Mouse (Mus musculus) neural tube, embryonic 13.5 days (tissue): Measurements from ENCODE around the gene Zfp467. TPM values are rescaled to one million over a fixed set of nuclear protein-coding genes. Genes with fewer than 3 reads are reported as not detected.

Experiments
- ATAC-seq: fragments of 200-750 bp; cut with Nextera tagmentation; 2 replicates; pipeline ENCODE4 v1.8.0; 2017; ENCODE audit warnings: low read depth, mild to moderate bottlenecking, moderate TSS enrichment, moderate library complexity
- H3K27ac ChIP-seq: fragments of 300-500 bp; sonication (generic); replicated peaks from 2 replicates; pipeline ENCODE4 v1.5.1; 2015; ENCODE audit warnings: moderate library complexity, mild to moderate bottlenecking, inconsistent platforms
- H3K27me3 ChIP-seq: fragments of 300-500 bp; sonication (generic); 2 replicates; pipeline ENCODE4 v1.6.1; 2015; ENCODE audit warnings: mild to moderate bottlenecking, inconsistent platforms
- H3K36me3 ChIP-seq: fragments of 300-500 bp; sonication (generic); 2 replicates; pipeline ENCODE4 v1.6.1; 2015; ENCODE audit warnings: mild to moderate bottlenecking, inconsistent platforms
- H3K4me1 ChIP-seq: fragments of 300-500 bp; sonication (generic); replicated peaks from 2 replicates; pipeline ENCODE4 v1.6.1; 2015; ENCODE audit warnings: inconsistent platforms
- H3K4me2 ChIP-seq: fragments of 300-500 bp; sonication (generic); 2 replicates; pipeline ENCODE4 v1.6.1; 2015; ENCODE audit warnings: inconsistent platforms, mild to moderate bottlenecking, moderate library complexity
- H3K4me3 ChIP-seq: fragments of 300-500 bp; sonication (generic); 2 replicates; pipeline ENCODE4 v1.5.1; 2015; ENCODE audit warnings: mild to moderate bottlenecking, inconsistent platforms
- H3K9ac ChIP-seq: fragments of 300-500 bp; sonication (generic); 2 replicates; pipeline ENCODE4 v1.6.1; 2015; ENCODE audit warnings: moderate library complexity, mild to moderate bottlenecking, inconsistent platforms
- H3K9me3 ChIP-seq: fragments of 300-500 bp; sonication (generic); 2 replicates; pipeline ENCODE4 v1.6.1; 2016; ENCODE audit warnings: inconsistent platforms
- WGBS: fragments of 180-500 bp; shearing (Covaris S2); methylation state at CpG from one replicate; pipeline ENCODE4 v1.1.7; 2015; 5-methylcytosine and 5-hydroxymethylcytosine counted together
- polyA plus RNA-seq: library from polyadenylated mRNA; unstranded; fragments of >200 nt; fragmentation: Nextera tagmentation; extraction: Ambion mirVana; gene quantifications from 2 replicates; pipeline ENCODE4 v1.2.1, GENCODE M21; 2015

Zfp467 gene
- polyA plus RNA-seq, 1 experiment from 2014 or later: 22.6 TPM

GRCm38 (mm10) chr6:48416486-48416885 is 29.1 kb downstream of the Zfp467 start:
- Histone ChIP-seq H3K27ac (no peak overlapping the region), H3K27me3 (no peaks in the 10 kb centered on the region), H3K4me2 (no peak overlapping the region), H3K9ac (no peak overlapping the region), H3K36me3 (peaks cover 76% of the 10 kb centered on the region), H3K4me1 (peaks cover 10% of the 10 kb centered on the region), H3K4me3 (no peak overlapping the region), H3K9me3 (no peaks in the 10 kb centered on the region)
- 83% methylated on average over 2 of the region's 2 CpGs for WGBS
- no peak for ATAC-seq

DNA sequence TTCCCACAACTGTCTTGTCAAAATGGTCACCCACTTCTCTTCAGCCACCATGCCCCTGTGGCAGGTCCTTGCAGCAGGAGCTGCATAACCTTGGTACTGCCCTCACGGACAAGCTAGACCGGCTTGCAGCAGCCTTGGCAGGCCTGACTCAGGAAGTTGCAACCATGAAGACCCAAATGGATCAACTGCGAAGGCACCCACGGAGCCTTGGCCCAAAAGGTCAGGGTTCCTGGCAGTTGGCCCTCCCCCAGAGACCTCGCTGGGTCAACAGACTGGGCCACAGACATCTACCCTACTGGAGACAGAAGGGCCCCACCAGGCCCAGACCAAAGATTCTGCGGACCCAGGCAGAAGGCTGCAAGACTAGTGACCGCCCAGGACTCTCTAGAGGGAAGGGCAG is 30.0 kb downstream of the Zfp467 start:
- no peak overlapping the region for H3K27ac ChIP-seq
- peaks cover 85% of the 10 kb centered on the region for H3K36me3 ChIP-seq
- no peak overlapping the region for H3K4me3 ChIP-seq
- H3K4me2 ChIP-seq: no peak overlapping the region
- H3K9ac ChIP-seq: no peak overlapping the region
- H3K27me3 ChIP-seq: no peaks in the 10 kb centered on the region
- peaks cover 4% of the 10 kb centered on the region for H3K4me1 ChIP-seq
- no peaks in the 10 kb centered on the region for H3K9me3 ChIP-seq
- 93% methylated on average over 7 of the region's 7 CpGs for WGBS
- no peak for ATAC-seq

- H3K4me3 ChIP-seq: no peak overlapping the region
- H3K9ac ChIP-seq: no peak overlapping the region
- WGBS: 92% methylated on average over 1 of the region's 1 CpGs
- no peaks in the 10 kb centered on the region for H3K27me3 ChIP-seq
- no peak overlapping the region for H3K27ac ChIP-seq
- H3K4me1 ChIP-seq: no peaks in the 10 kb centered on the region
- no peak for ATAC-seq
- H3K36me3 ChIP-seq: peaks cover 92% of the 10 kb centered on the region
- no peaks in the 10 kb centered on the region for H3K9me3 ChIP-seq
- H3K4me2 ChIP-seq: no peak overlapping the region
Observed at GRCm38 (mm10) chr6:48414886-48415285, 30.7 kb downstream of the Zfp467 start.

DNA sequence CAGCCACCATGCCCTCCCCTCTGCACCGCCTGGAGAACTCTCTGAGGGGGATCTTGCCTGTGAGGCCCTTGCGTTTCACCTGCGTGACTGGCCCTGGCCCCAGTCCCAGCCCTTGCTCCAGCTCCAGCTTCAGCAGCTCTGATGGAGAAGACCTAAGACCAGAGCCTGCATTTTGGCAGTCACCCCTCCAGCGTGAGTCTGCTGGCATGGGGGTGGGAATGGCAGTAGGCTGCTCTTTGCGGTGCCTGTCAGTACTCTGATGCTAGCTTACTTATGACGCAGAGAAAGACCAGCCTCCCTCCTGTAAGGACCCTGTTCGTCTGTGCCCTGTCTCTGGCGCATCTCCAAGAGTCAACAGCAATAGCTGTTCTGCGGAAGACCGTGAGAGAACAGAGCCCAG is 32.5 kb downstream of the Zfp467 start:
- no peaks in the 10 kb centered on the region for H3K4me1 ChIP-seq
- H3K27ac ChIP-seq: no peak overlapping the region
- no peak for ATAC-seq
- WGBS: 88% methylated on average over 10 of the region's 10 CpGs
- no peak overlapping the region for H3K4me3 ChIP-seq
- H3K36me3 ChIP-seq: peaks cover 100% of the 10 kb centered on the region
- H3K9me3 ChIP-seq: no peaks in the 10 kb centered on the region
- H3K4me2 ChIP-seq: no peak overlapping the region
- H3K9ac ChIP-seq: no peak overlapping the region
- H3K27me3 ChIP-seq: no peaks in the 10 kb centered on the region

DNA sequence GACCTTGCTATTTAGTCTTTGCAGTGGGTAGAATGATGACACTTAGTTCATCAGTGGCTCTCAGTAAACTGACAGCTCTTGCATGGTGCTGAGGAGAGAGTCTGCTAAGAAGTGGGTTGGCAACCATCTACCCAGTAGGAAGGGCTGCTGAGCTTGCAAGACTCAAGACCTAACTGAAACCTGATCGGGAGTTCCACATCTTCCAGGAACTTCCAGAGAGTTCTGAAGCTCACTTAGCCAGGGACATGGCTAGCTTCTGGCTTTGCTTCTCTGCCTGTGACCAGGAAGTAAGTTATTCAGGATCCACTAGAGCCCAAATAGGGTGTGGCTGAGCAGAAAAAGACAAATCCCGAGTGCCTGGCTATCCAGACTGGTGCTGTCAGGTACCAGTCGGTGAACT is 33.0 kb downstream of the Zfp467 start:
- WGBS: 86% methylated on average over 3 of the region's 3 CpGs
- Histone ChIP-seq H3K27ac (no peak overlapping the region), H3K9ac (no peak overlapping the region), H3K27me3 (no peaks in the 10 kb centered on the region), H3K4me1 (no peaks in the 10 kb centered on the region), H3K9me3 (no peaks in the 10 kb centered on the region), H3K4me2 (no peak overlapping the region), H3K36me3 (peaks cover 100% of the 10 kb centered on the region), H3K4me3 (no peak overlapping the region)
- no peak for ATAC-seq

DNA sequence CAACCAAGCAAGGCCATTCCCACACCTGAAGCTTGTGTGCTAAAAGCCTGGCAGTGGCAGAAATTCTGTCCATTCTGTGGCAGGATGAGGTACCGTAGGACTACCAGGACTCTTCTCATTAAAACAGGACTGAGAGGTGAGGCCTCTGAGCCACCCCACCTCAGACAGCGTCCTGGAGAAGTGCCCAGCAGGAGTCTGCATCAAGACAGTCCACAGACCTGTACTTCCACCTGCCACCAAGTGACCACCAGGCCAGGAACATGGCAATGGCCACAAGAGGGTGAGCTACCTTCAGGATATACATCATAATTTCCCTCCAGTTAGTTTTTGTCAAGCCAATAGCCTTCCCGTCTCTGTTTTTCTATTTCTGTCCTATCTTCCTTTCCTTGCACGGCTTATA is 33.5 kb downstream of the Zfp467 start:
- no peak for ATAC-seq
- H3K4me3 ChIP-seq: no peak overlapping the region
- peaks cover 100% of the 10 kb centered on the region for H3K36me3 ChIP-seq
- no peak overlapping the region for H3K9ac ChIP-seq
- H3K4me1 ChIP-seq: no peaks in the 10 kb centered on the region
- H3K9me3 ChIP-seq: no peaks in the 10 kb centered on the region
- 89% methylated on average over 4 of the region's 4 CpGs for WGBS
- no peaks in the 10 kb centered on the region for H3K27me3 ChIP-seq
- no peak overlapping the region for H3K4me2 ChIP-seq
- no peak overlapping the region for H3K27ac ChIP-seq

DNA sequence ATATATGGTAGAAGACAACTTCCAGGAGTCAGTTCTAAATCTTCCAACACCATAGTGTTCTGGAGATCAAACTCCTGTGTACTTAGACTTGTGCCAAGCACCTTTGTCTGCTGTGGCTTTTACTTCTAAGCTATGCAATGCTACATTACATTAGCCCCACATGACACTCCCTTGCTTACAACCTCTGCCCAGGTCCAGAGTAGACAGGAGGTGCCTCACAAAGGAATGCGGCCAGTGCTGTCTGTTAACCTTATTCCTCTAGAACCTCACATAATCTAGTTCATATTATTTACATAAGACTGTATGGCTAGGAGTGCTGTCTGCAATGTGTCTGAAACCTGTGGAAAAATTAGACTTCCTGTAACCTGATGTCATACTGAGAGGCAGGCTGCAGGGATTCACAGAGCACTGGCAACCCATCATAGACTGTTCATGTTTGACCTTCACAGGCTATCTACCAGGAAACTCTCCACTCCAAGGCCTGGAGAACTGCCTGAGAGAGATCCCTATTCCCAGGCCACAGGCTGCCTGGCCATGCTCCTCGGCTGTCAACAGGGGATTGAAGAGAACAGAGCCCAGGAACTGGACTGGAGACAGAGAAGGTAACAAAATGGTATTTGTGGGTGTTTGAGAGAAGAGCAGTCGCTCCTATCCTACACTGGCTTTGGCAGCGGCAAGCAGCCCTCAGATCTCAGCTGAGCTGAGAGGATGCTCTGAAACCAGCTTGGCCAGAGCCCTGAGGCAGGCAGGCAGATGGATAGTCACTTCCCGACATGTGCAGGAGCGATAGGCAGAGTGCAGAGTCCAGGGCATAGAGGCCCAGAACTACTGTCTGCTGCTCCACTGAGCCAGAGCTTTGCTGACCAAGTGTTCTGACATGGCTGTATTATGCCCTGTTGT is 34.2 kb downstream of the Zfp467 start:
- Histone ChIP-seq H3K4me2 (no peak overlapping the region), H3K9ac (no peak overlapping the region)
- WGBS: 95% methylated on average over 6 of the region's 6 CpGs

GRCm38 (mm10) chr6:48410551-48410950 is 35.1 kb downstream of the Zfp467 start:
- no peak overlapping the region for H3K9ac ChIP-seq
- H3K36me3 ChIP-seq: peaks cover 100% of the 10 kb centered on the region
- H3K27me3 ChIP-seq: no peaks in the 10 kb centered on the region
- no peak overlapping the region for H3K27ac ChIP-seq
- H3K9me3 ChIP-seq: no peaks in the 10 kb centered on the region
- H3K4me3 ChIP-seq: no peak overlapping the region
- 72% methylated on average over 3 of the region's 3 CpGs for WGBS
- no peak for ATAC-seq
- H3K4me1 ChIP-seq: no peaks in the 10 kb centered on the region
- H3K4me2 ChIP-seq: no peak overlapping the region

More for the DNA sequence above, 34.2 kb downstream of the Zfp467 start:
- no peaks in the 10 kb centered on the region for H3K4me1 ChIP-seq
- no peak overlapping the region for H3K27ac ChIP-seq
- no peaks in the 10 kb centered on the region for H3K27me3 ChIP-seq
- ATAC-seq: no peak
- H3K4me3 ChIP-seq: no peak overlapping the region
- peaks cover 100% of the 10 kb centered on the region for H3K36me3 ChIP-seq
- no peaks in the 10 kb centered on the region for H3K9me3 ChIP-seq

- Histone ChIP-seq H3K9me3 (no peaks in the 10 kb centered on the region), H3K4me1 (no peaks in the 10 kb centered on the region), H3K36me3 (peaks cover 100% of the 10 kb centered on the region), H3K4me3 (no peak overlapping the region), H3K27me3 (no peaks in the 10 kb centered on the region), H3K4me2 (no peak overlapping the region), H3K9ac (no peak overlapping the region), H3K27ac (no peak overlapping the region)
- ATAC-seq: no peak
- 94% methylated on average over 4 of the region's 4 CpGs for WGBS
Observed at GRCm38 (mm10) chr6:48409726-48410343, 35.8 kb downstream of the Zfp467 start.

- no peak overlapping the region for H3K4me3 ChIP-seq
- no peak overlapping the region for H3K27ac ChIP-seq
- no peak overlapping the region for H3K9ac ChIP-seq
- no peak for ATAC-seq
- peaks cover 59% of the 10 kb centered on the region for H3K36me3 ChIP-seq
- no peaks in the 10 kb centered on the region for H3K9me3 ChIP-seq
- H3K4me1 ChIP-seq: peaks cover 6% of the 10 kb centered on the region
- no peak overlapping the region for H3K4me2 ChIP-seq
- H3K27me3 ChIP-seq: no peaks in the 10 kb centered on the region
- 95% methylated on average over 5 of the region's 5 CpGs for WGBS
Observed at GRCm38 (mm10) chr6:48404071-48404470, 41.6 kb downstream of the Zfp467 start.

DNA sequence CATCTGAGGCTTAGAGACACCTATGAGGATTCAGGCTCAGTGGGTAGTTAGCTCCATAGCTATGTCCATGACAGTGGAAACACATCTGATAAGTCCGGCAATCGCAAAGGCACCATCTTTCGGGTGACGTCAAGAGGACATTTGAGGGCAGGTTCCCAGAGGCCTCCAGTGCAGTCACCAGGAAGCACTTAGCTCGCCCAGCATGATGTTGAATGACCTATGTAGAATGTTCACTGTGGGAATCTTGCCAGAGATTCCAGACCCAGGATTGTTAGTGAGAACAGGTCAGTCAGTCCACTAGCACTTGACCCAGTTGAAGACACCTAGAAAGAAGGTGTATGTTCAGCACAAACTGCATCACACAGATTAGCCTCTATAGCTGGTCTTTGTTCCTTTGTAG is 45.7 kb downstream of the Zfp467 start:
- Histone ChIP-seq H3K27me3 (no peaks in the 10 kb centered on the region), H3K9ac (no peak overlapping the region), H3K4me2 (no peak overlapping the region), H3K36me3 (peaks cover 17% of the 10 kb centered on the region), H3K4me1 (peaks cover 33% of the 10 kb centered on the region), H3K4me3 (no peak overlapping the region), H3K27ac (no peak overlapping the region), H3K9me3 (no peaks in the 10 kb centered on the region)
- whole genome bisulfite sequencing: 97% methylated on average over 5 of the region's 5 CpGs
- ATAC-seq: no peak

DNA sequence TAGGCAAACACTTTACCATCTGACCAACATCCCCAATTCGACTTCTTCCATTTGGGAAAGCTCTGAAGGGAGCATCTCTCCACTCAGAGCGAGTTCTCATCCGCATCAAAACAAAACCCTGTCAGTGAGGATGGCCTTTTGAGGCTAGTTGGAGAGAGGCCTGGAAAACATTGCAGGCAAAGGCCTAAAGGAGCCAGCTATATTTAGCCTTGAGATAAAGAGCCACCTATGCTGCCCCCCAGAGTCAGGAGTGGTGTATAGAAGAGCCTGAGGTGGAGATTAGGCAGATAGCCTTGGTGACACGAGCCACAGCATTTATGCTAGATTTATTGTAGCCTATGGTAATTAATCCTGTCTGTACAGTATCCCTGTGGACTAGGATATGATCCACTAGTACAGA is 48.3 kb downstream of the Zfp467 start:
- peak overlapping the region; percentile 71 for H3K4me2 ChIP-seq
- H3K36me3 ChIP-seq: no peaks in the 10 kb centered on the region
- H3K4me1 ChIP-seq: peaks cover 36% of the 10 kb centered on the region
- H3K27me3 ChIP-seq: no peaks in the 10 kb centered on the region
- H3K9ac ChIP-seq: peak overlapping the region; percentile 87
- H3K27ac ChIP-seq: no peak overlapping the region
- no peak overlapping the region for H3K4me3 ChIP-seq
- no peak for ATAC-seq
- 56% methylated on average over 4 of the region's 4 CpGs for WGBS
- H3K9me3 ChIP-seq: no peaks in the 10 kb centered on the region
